ENCODE assay signal across 13 mouse cellular contexts in the genomic region with DNA sequence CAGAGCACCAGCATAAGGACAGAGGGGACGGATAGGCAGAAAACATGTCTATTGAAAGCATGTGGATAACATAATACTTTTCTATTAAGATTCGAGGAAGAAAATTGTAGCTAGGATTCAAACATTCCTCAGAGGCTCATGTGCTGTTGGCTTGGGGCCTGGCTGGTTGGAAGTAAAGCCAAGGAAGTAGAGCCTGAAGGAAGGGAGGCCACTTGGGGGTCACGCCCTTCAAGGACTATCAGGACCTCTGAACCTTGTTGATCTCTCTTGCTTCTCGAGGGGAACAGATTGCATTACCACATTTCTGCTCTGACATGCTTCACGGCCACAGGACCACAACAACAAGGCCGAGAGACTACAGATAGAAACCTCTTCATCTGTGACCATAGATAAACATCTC.
"Had no signal": no experiment of that assay in that cellular context is flagged by ENCODE, and none has a peak within 500 bp of the region (broad histone marks: within the 10 kb centered on the region; RNA-seq: fewer than 3 reads in every experiment).

No protein-coding gene starts in this region.

- H3K4me1 ChIP-seq: midbrain, embryonic 15.5 days; neural tube, embryonic 12.5 days had no signal

- H3K27ac ChIP-seq: limb, embryonic 12.5 days; liver, embryonic 14.5 days; macrophage; midbrain, embryonic 15.5 days; neural tube, embryonic 12.5 days had no signal

- H3K9me3 ChIP-seq: limb, embryonic 12.5 days; megakaryocyte, embryonic 14.5 days; midbrain, embryonic 15.5 days; neural tube, embryonic 12.5 days had no signal

- H3K9ac ChIP-seq: limb, embryonic 12.5 days; liver, embryonic 14.5 days; lung, embryonic 14.5 days; midbrain, embryonic 15.5 days; neural tube, embryonic 12.5 days had no signal

- ATAC-seq: inflammation-experienced regulatory T-cells, adult 6 months; intestine, postnatal 0 days; midbrain, embryonic 15.5 days had no signal

- H3K4me2 ChIP-seq: limb, embryonic 12.5 days; lung, embryonic 14.5 days; midbrain, embryonic 11.5 days; midbrain, embryonic 15.5 days; neural tube, embryonic 12.5 days had no signal

- H3K4me3 ChIP-seq: limb, embryonic 12.5 days; megakaryocyte, embryonic 14.5 days; midbrain, embryonic 15.5 days; neural tube, embryonic 12.5 days had no signal

- H3K27me3 ChIP-seq: neural tube, embryonic 12.5 days had no signal

- DNase-seq: liver; lung, embryonic 14.5 days; lung, postnatal 10 days; thymus, postnatal 36 days had no signal

- H3K36me3 ChIP-seq: limb, embryonic 12.5 days; midbrain, embryonic 15.5 days; neural tube, embryonic 12.5 days had no signal
